Mouse (Mus musculus) CD4-positive naive resting alpha-beta T cell, adult 76 days (primary cell): ENCODE data around the gene Il20rb. TPM values are rescaled to one million over a fixed set of nuclear protein-coding genes. Genes with fewer than 3 reads are reported as not detected.

ENCODE experiments used
- total RNA-seq: library from RNA; stranded (reverse); gene quantifications from one replicate; pipeline ENCODE4 v1.2.4, GENCODE M21; 2023

Il20rb gene
- 8.1 TPM for total RNA-seq

GRCm38 (mm10) chr9:100486431-100486830, at the start of gene Il20rb:
Il20rb (minus strand) TSS chr9:100486788.

Other genes with a start within 250 kb of the Il20rb start
- 42.4 TPM for gene Nck1, start 59.3 kb upstream of the Il20rb start, total RNA-seq
- not detected for gene Slc35g2, start 84.3 kb upstream of the Il20rb start, total RNA-seq
- 95.1 TPM for gene Stag1, start 111.0 kb upstream of the Il20rb start, total RNA-seq